Mouse (Mus musculus) gastrocnemius, postnatal 36 days (tissue): ENCODE data around the gene Olfr1256. TPM values are rescaled to one million over a fixed set of nuclear protein-coding genes. Genes with fewer than 3 reads are reported as not detected.

Experiments used
- DNase-seq, 2 experiments: peaks; one replicate each; pipeline ENCODE4 v3.0.0; 2022
- intact Hi-C: fragments of 180-260 bp; cut with DNase I; formaldehyde crosslinking; loops from one replicate; pipeline ENCODE4 v1.15.1; 2025
- long read RNA-seq, 2 experiments: library from polyadenylated mRNA; stranded (forward); transcript quantifications; one replicate each; pipeline ENCODE4 v2.0.0; 2021
- total RNA-seq, 2 experiments: library from RNA; stranded (reverse); gene quantifications; 2 replicates each; pipeline ENCODE4 v1.2.3; 2021

Olfr1256 gene
- total RNA-seq: not detected
- long read RNA-seq, experiment 1: 0 reads
- long read RNA-seq, experiment 2: 0 reads

DNA sequence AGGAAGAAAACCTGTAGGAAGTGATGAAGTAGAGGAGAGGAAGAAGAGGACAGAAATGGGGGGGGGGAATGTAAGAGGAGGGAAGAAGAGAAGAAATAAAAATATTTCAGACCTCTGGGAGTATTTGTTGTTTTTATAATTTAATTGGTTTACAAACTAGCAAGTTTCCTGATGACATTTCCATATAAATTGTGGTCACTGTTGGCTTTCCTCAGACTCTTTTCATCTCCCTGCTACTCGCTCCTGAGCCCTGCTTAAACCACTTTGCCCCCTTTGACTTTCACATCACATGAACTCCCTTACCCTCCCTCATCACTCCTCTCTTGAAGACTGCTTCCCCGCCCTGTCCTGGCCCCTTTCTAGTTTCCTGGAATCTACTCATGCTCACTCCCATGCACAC, at the start of gene Olfr1256:
Gene Olfr1256, minus strand, starts transcription at position 101 of the 400 bp plus-strand sequence.
- no peak for DNase-seq
- intact Hi-C loops: no loop called here

DNA sequence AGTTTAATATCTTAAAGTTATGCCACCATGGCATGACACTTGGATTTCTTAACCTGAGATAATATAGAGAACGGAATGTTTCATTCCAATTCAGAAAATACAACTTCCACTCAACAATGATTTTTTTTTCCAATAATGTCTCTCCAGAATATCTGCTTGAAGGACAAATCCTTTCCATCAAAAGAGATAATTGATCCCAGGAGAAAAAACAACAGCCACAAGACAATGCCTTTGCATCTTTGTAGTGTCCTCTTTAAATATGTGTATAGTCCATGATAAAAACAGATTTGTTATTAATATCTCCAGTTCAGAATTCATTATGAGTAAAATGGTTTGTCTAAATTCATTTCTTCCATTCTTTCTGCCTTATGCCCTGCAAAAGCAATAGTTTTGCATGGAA, 36.8 kb upstream of the Olfr1256 start, which contains the start of gene Olfr1257:
Gene Olfr1257, plus strand, starts transcription at position 301 of the 400 bp plus-strand sequence.
- intact Hi-C loops: no loop called here
- no peak for DNase-seq

DNA sequence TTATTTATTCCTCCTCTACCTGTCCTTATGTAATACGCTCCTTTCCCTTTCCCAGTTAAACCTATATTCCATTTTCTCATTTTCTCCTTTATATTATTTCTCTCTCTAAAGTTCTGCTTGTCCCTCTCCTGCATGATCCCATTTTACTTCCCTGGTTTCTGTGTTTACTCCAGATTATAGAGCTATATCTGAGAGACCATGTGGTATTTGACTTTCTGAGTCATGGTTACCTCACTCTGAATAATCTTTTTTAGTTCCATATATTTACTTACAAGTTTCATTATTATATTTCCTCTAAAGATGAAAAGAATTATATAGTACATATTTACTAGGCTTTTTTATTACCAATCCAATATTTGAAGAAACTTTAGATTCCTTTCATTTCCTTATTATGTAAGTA, 7.9 kb upstream of the Olfr1256 start:
- intact Hi-C loops: no loop called here
- DNase-seq: no peak

DNA sequence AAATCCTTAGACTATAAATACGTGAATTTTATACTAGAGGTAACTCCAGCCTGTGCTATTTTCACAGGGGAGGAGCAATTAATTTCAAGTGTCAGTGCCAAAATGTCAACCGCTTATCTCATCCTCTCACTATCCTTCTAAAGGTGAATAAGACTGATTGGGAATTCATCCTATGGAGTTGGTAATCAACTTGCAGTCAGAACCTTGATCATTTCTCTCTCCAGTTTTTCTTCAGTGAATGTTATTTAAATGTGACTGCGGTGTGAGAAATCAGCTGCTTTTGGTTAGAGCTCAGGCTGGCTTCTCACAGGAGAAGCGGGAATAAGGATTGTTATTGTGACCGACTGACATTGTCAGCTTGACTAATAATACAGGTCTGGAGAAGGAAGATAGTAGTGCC, 6.8 kb upstream of the Olfr1256 start, which contains the start of gene Olfr48:
Gene Olfr48, minus strand, starts transcription at position 101 of the 400 bp plus-strand sequence.
- intact Hi-C loops: no loop called here
- DNase-seq: no peak

DNA sequence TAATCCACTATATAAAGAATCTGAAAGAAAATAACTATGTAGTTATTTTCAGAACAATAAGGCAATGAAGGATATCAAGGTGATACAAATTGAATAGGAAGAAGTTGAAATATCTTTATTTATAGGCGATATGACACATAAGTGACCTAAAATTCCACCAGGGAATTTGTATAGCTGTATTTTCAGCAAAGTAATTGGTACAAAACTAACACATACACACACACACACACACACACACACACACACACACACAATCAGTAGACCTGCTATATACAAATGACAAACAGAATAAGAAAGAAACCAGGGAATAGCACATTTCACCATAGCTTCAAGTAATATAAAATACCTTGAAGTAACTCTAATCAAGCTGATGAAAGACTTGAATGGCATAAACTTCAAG, 21.1 kb downstream of the Olfr1256 start:
- no peak for DNase-seq
- intact Hi-C loops: no loop called here

DNA sequence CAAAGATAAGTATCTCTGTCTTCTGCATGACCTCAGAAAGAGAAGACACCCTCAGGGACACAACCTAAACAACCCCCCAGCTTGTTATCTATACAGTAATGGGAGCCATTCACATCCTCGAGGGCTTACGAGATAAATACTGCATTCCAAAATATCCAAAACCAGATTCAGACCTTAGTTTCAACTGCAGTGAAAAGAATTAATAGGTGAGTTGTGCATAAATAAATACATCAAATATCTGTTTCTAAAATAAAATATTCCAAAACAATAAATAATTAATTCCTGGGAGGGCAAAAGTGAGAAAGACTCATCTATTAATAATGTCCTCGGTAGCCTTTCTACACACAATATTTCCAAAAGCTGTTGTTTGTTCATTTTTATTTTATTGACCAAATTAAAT, 29.6 kb downstream of the Olfr1256 start, which contains the start of gene Olfr1255:
Gene Olfr1255, plus strand, starts transcription at position 301 of the 400 bp plus-strand sequence.
- intact Hi-C loops: no loop called here
- DNase-seq: no peak

DNA sequence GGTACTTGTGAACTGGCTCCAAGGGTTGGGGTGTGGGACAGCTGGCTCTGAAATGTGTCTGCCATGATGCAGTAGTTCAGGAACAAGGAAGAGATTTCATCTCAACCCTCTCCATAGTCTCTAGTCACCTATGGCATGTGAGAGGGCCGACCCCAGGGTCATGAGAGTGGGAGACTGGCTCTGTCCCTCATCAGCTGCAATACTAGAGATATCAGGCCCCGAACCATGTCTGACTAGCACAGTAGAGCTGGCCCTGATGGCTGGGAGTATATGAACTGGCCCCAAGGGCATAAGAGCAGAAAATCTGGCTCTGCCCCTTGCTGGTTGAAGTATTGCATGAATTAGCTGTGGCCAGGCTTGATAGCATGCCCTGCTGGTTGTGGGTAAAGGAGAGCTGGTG, 30.6 kb downstream of the Olfr1256 start:
- DNase-seq: no peak
- intact Hi-C loops: no loop called here

DNA sequence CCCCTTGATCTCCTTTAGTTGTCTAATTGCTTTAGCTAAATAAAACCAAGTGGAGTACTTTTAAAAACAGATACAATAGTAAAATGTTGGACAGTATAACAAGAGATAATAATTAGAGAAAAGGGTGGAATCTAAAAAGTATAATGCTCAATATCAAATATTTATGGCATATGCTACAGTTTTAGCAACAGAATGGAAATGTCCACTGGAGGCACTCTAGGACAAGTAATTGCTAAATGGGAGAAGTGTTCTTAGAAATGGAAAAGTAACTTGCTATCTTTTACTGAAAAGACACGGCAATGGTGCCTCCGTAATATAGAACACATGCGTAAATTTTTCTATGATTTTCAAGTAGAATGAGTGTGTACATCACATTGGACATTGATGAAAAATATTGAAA, 41.8 kb downstream of the Olfr1256 start:
- no peak for DNase-seq
- intact Hi-C loops: no loop called here

DNA sequence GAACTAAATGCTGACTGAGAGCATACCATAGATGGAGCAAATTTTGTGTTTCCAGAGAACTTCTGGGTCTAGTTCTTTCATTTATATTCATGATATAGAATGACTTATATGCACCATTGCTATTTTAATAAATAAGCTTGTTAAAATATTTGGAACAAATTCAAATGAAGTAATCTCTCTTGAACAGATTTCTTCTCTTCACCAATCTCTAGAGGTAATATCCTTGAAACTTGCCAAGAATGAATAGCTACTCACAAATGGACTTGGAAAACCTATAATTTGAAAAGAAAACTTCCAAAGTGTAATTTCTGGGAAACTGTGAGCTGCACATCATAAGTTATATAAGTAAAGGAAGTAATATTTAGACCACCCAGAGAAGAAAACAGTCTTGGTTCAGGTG, 47.8 kb downstream of the Olfr1256 start, which contains the start of gene Olfr1254:
Gene Olfr1254, minus strand, starts transcription at position 101 of the 400 bp plus-strand sequence.
- intact Hi-C loops: no loop called here
- no peak for DNase-seq

Other genes with a start within 250 kb of the Olfr1256 start
- gene Olfr1246, start 248.4 kb downstream of the Olfr1256 start, total RNA-seq: not detected
- under 1 TPM in 1 of 2 experiments, not detected in 1; 0.05 TPM for gene Olfr1247, start 227.4 kb downstream of the Olfr1256 start, total RNA-seq
- not detected for gene Olfr1248, start 223.3 kb downstream of the Olfr1256 start, total RNA-seq
- not detected for gene Olfr1249, start 206.6 kb downstream of the Olfr1256 start, total RNA-seq
- gene Olfr1250, start 180.1 kb downstream of the Olfr1256 start, total RNA-seq: not detected
- gene Olfr1251, start 169.6 kb downstream of the Olfr1256 start, total RNA-seq: not detected
- gene Olfr1252, start 116.5 kb downstream of the Olfr1256 start, total RNA-seq: not detected
- not detected for gene Olfr1253, start 84.5 kb downstream of the Olfr1256 start, total RNA-seq
- not detected for gene Olfr1254, start 47.9 kb downstream of the Olfr1256 start, total RNA-seq
- not detected for gene Olfr1255, start 29.5 kb downstream of the Olfr1256 start, total RNA-seq
- gene Olfr48, start 6.7 kb upstream of the Olfr1256 start, total RNA-seq: not detected
- not detected for gene Olfr1257, start 36.9 kb upstream of the Olfr1256 start, total RNA-seq
- gene Olfr1258, start 85.8 kb upstream of the Olfr1256 start, total RNA-seq: not detected
- gene Olfr1259, start 107.1 kb upstream of the Olfr1256 start, total RNA-seq: not detected
- gene Olfr1260, start 132.8 kb upstream of the Olfr1256 start, total RNA-seq: not detected
- gene Olfr1261, start 149.7 kb upstream of the Olfr1256 start, total RNA-seq: not detected
- not detected for gene Olfr1262, start 158.6 kb upstream of the Olfr1256 start, total RNA-seq
- not detected for gene Olfr1263, start 170.6 kb upstream of the Olfr1256 start, total RNA-seq
- not detected for gene Olfr1264, start 184.0 kb upstream of the Olfr1256 start, total RNA-seq
- not detected for gene Olfr1265, start 193.8 kb upstream of the Olfr1256 start, total RNA-seq
- gene Olfr140, start 222.0 kb upstream of the Olfr1256 start, total RNA-seq: not detected